Mouse (Mus musculus): Measurements from ENCODE around the gene Inpp5e.

DNA sequence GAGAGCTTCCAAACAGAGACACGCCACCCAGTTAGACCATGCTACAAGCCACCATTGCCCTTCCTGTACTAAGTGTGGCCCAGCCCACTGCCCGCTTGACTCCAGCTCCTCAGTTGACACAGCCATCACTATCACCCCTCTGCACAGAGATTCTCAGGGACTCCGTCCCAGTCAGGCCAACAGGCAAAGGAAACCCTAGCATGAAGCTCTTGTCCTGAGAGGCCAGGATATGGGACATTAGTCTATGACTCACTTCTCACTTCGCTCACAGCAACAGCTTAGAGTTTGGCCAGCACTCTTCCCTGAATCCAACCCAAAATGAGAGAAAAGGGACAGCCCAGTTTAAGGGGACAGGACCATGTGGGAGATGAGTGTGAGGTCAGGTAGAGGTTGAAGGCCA is 54.6 kb downstream of the Inpp5e start:
- TF ChIP-seq POLR2A (IDR thresholded peaks at IDR 0.05; ENCODE audit: control insufficient read depth, low read depth, low read length): no peak
- TF ChIP-seq CTCF (IDR thresholded peaks at IDR 0.05; ENCODE audit: control insufficient read depth, insufficient read depth, insufficient replicate concordance, low read depth, low read length): no peak
